Mouse (Mus musculus) kidney, postnatal 10 days (tissue): ENCODE data around the gene Sh2d7.

ENCODE experiments used
- DNase-seq: peaks from one replicate; pipeline ENCODE4 v3.0.0; 2021; ENCODE audit warnings: mixed read lengths

Sh2d7 gene

GRCm38 (mm10) chr9:54538684-54539083 lies at the start of gene Sh2d7:
Sh2d7 (plus strand) TSS chr9:54538984.
- no peak for DNase-seq

- no peak for DNase-seq
Observed at GRCm38 (mm10) chr9:54489599-54489998, 49.2 kb upstream of the Sh2d7 start.

GRCm38 (mm10) chr9:54490431-54490830 lies 48.4 kb upstream of the Sh2d7 start:
- no peak for DNase-seq

GRCm38 (mm10) chr9:54499291-54499690 lies 39.5 kb upstream of the Sh2d7 start:
- DNase-seq: no peak

- DNase-seq: no peak
Observed at GRCm38 (mm10) chr9:54499791-54500190, 39.0 kb upstream of the Sh2d7 start.

DNA sequence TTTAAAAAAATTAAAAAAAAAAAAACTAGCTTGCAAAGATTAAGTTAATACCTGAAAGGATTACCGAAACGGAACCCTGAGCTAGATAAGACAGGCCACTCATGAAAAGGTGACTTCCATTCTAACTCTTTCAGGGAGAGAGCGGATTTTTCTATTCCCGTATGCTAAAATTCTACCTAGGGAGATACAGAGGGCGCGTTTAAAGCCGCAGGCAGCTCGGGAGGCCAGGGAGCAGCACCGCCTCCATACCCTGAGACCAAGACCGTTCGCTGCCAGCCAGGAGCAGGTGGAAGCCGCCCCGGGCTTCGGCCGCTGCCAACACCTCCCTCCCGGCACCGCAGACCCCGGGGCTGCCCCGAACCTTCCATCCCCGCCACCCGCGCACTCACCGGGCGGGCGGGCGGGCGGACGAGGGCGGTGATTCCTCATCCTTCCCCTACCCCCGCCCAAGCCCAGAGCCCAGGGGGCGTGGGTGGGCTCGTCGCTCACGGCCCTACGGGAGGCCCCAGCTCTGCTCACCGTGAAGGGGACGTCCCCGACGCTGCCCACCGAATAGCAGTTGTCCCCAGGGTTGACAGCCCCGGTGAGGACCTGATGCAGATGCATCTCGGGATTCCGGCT lies 37.8 kb upstream of the Sh2d7 start:
- peak; percentile 57 for DNase-seq

- peak; percentile 96 for DNase-seq
Observed at GRCm38 (mm10) chr9:54501453-54502110, 37.2 kb upstream of the Sh2d7 start, which contains the start of gene Dmxl2. Dmxl2 (minus strand) TSS chr9:54501626.

DNA sequence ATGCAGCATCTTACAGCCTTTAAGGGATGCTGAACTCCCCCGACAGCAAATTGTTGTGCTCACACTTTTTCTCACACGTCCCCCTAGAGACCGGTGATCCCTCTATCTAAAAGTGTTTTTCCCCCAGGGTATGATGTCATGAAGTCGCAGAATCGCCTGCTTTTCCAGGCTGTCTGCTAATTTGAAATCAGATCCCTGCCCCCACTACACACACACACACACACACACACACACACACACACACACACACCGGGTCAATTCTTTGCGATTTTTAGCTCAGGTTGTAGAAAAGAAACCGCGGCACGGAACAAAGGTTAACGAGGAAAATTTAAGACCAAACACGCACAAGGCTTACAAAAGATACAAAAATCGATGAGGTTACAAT lies 36.7 kb upstream of the Sh2d7 start:
- DNase-seq: no peak

DNA sequence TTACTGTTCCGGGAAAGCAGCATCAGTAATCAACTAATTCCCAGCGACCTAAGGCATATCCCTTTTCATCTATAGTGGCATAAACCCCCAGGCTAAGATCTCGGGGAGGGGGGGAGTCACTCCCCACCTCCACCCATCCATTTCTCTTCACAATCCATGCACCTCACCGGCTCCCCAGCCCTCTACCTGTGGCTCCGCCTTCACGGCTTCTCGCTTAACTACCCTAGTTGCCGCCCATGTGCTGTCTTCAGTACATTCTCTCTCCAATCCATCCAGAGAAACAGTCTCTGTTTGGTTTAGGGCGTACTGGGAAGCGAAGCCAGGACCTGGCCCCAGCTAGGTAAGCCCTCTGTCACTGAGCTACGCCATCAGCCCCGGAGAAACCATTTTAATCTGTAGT lies 35.9 kb upstream of the Sh2d7 start:
- DNase-seq: peak; percentile 32

DNA sequence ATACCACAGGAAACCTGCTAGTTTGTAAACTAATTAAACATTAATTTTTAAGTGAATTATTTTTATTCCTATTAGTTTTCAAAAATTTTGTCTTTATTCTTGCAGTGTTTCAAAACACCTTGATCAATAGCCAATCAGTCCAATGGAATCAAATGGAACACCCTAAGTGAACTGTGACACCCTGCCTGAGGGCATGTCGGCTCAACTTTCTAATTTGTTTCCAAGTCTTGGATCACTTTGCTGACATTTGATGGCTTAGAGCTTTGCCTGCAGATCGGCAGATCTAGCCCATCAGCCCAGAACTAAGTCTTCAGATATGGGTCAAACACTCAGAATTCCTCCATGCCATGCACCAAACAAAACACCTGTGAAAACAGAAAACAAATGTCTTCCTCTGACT lies 22.8 kb upstream of the Sh2d7 start:
- no peak for DNase-seq

DNA sequence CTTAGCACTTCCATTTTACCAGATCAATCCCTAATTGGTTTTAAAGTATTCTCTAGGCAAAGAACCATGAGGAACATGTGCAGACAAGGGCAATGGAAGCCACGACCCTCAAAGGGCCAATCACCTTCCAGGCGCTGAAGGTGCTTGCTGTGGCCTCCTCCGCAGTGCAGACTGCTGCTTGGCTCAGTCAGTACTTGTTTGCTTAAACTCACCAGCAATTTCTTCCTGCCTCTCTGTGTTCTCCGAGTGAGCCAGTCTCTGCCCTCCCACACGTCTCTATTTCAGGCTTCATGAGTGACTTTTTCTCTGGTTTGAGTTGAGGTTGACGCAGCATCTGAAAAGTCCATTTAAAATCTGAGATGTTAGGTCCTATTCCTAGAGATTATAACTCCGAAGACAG lies 19.9 kb upstream of the Sh2d7 start:
- no peak for DNase-seq

GRCm38 (mm10) chr9:54520286-54520685 lies 18.5 kb upstream of the Sh2d7 start:
- peak; percentile 25 for DNase-seq

GRCm38 (mm10) chr9:54527694-54528093 lies 11.1 kb upstream of the Sh2d7 start:
- DNase-seq: no peak

DNA sequence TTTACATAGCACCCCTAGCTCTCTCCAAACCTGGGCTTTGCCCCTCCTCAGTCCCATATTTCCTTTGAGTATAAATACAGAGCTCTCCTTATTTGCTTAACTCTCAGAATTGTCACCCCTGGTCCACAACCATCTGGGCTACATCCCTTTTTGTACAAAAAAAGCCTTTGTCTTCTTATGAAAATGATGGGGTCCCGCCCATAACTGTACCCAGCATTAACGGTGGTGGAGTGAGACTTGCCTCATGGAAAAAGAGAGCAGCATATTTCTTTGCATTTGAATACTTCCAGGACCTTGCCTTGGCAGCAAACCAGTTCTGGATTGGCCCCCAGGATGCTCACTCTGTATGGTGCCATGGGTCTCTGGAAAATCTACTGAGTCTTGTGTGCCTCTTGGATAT lies 8.8 kb upstream of the Sh2d7 start:
- DNase-seq: no peak

DNA sequence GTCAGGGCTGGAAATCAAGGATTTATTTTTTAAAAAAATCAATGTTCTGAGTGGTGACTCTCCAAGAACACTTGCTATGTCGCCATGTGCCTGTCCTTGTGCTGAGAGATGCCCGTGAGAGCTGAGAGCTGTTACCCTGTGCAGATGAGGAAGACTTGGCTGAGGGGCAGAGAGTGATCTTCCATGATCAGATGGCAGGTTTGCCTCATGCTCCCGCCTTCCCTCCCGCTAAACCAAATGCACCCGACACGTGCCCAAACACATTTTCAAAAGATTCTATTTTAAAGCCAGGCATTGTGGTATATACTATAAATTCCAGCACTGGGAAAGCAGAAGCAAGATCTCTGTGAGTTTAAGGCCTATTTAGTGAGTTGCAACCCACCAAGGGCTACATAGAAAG lies 7.9 kb upstream of the Sh2d7 start:
- DNase-seq: no peak

GRCm38 (mm10) chr9:54531421-54531820 lies 7.4 kb upstream of the Sh2d7 start:
- no peak for DNase-seq

- no peak for DNase-seq
Observed at GRCm38 (mm10) chr9:54532926-54533325, 5.9 kb upstream of the Sh2d7 start.

- DNase-seq: peak; percentile 27
Observed at GRCm38 (mm10) chr9:54533975-54534374, 4.8 kb upstream of the Sh2d7 start.

- DNase-seq: peak; percentile 54
Observed at GRCm38 (mm10) chr9:54536236-54536635, 2.5 kb upstream of the Sh2d7 start.

DNA sequence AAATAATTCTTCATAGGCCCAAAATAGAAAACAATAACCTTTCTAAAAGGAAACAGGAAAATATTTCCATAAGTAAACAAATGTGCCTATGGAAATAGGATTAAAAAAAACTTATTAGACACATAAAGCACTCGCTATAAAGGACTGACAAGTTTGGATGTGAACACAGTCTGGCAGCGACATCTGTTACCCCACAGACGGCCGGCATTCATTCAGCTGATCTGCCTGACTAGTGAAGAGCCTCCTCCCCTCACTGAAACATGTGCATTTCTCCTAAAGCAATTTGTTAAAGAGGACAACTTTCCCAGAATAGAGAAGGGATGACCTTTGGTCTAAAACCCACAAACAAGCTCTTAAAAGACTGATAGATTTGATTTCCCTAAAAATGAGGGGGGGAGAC lies 1.8 kb upstream of the Sh2d7 start:
- no peak for DNase-seq

GRCm38 (mm10) chr9:54537480-54537879 lies 1.3 kb upstream of the Sh2d7 start:
- DNase-seq: no peak

DNA sequence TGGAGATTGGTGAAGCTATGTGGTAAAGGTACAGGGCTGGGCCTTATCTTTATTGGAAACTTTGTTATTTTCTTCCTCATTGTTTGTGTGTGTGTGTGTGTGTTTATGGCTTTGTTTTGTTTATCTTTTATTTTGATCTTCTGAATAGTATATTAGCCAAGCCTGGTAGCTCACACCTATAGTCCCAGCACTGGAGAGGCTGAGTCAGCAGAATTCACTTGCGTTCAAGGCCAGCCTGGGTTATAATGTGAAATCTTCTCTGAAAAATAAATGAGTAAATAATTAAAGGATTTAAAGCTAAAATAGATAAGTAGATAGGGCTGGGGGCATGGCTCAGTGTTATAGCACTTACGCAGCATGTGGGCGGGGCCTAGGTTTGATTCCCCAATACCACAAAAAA lies 540 bp upstream of the Sh2d7 start:
- DNase-seq: no peak

DNA sequence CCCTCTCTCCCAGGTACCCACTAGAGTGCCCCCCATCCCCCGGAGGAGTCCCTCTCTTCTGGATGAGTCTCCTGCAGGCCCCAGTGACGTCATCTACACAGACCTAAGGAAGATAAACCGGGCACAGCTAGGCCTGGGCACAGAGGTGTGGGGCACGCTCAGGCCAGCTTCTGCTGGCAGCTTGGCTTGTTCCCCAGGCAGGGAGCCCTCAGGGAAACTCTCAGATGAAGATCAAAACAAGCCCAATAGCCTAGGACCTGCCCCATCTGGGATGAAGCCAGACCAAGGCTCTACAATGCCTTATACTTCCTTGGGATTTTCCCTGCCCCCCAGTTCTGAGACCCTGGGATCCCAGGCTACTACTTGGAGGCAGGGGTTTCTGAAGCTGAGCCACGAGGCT lies 2.0 kb downstream of the Sh2d7 start:
- DNase-seq: no peak

DNA sequence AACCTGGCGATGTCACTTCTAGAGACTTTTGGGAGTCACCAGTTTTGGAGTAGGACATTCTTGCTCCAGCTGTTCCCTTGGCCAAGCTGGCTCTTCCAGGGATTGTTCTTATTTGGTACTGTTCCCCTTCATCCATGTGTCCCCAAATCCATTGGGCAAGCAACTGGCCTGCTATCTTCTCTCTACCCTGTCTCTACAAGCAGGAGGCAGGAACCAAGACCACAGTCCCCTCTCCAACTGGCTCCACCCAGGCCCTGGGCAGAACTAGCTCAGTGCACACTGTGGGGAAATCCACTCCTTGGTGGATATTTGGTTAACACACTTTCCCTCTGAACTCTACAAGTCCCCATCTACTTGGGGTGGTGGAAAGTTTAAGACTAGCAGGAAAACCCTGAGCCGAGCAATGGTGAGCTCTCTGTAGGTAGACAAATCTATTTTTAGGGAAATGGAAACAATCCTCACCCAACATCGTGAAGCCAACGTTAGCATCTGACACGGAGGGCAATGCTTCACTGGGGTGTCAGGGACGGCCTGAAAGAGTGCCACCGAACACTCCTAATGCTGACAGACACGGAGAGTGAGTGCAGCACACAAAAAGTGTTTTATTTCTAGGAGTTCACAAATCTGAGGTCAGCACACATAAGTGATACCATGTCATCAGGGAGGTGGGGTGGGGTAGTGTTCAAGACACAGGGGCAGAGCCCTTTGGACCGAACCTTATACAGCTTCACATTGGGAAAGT lies 5.6 kb downstream of the Sh2d7 start:
- no peak for DNase-seq
